8 mouse cellular contexts compared by ENCODE assay signal in the genomic region with DNA sequence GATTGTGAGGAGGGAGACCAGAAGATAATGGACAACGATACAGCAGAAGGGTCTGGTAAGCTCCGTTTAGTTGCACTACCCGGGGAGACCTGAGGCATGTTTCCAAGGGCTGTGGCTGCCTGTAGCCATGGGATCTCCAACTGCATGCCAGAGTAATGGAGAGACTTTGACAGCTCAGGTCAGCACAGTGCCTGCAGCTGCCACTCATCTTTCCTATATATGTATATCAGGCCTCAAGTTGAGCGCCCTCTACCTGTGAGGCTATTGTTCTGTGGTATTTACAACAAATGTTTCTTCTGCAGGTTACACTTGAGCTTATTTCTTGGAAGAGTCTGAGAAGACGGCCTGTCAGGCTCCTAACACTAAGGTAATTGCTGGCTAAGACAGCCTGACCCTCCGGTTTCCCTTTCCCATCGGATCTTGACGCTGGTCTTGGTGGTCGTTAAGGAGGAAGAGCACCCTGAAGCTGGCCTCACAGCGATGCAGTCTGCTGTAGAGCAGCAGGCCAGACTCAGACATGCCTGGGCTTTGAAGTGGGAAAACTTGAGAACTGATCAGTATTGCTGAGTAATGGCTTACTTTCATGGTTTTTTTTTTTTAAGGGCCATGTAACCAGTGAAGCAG. TPM values are rescaled to one million over a fixed set of nuclear protein-coding genes. Genes with fewer than 3 reads are reported as not detected.
DNase-seq lines count a peak whose midpoint lies in the region; ATAC-seq and TF ChIP-seq lines count a peak whose summit lies in the region.

No protein-coding gene starts in this region.

- H3K4me1 ChIP-seq in E14TG2a.4 (replicated peaks; ENCODE audit: low read depth, low read length): peaks cover 64% of the 10 kb centered on the region
- peaks cover 9% of the 10 kb centered on the region for H3K4me1 ChIP-seq in embryonic facial prominence, embryonic 15.5 days

- H3K9me3 ChIP-seq in E14TG2a.4 (ENCODE audit: low read length): no peaks in the 10 kb centered on the region
- no peaks in the 10 kb centered on the region for H3K9me3 ChIP-seq in embryonic facial prominence, embryonic 15.5 days (replicated peaks)

- TF ChIP-seq CTCF in E14TG2a.4 (conservative IDR thresholded peaks at IDR 0.05; ENCODE audit: low read length): peak; percentile 44

- peak; percentile 77 for DNase-seq in ZHBTc4 (ENCODE audit: low read depth, low spot score)
- peak; percentile 51 for DNase-seq in heart, postnatal 4 days
- DNase-seq in layer of hippocampus, postnatal 10 days (ENCODE audit: low spot score in 2 of 2): peak; percentile 30 to 37
- DNase-seq in lung, postnatal 4 days: peak; percentile 36 to 63
- DNase-seq in spleen, adult 12 weeks (ENCODE audit: low spot score): peak; percentile 47
- DNase-seq in right cerebral cortex, postnatal 25 days: no peak

- peak overlapping the region; percentile 70 for H3K4me2 ChIP-seq in embryonic facial prominence, embryonic 15.5 days (replicated peaks)

- 21% methylated on average over 10 of the region's 10 CpGs for WGBS in embryonic facial prominence, embryonic 15.5 days

- H3K27me3 ChIP-seq in E14TG2a.4 (ENCODE audit: insufficient read depth, low read length): no peaks in the 10 kb centered on the region
- H3K27me3 ChIP-seq in embryonic facial prominence, embryonic 15.5 days: no peaks in the 10 kb centered on the region

- H3K4me3 ChIP-seq in E14TG2a.4 (replicated peaks; ENCODE audit: low read length): peak overlapping the region; percentile 91
- peak overlapping the region; percentile 77 for H3K4me3 ChIP-seq in embryonic facial prominence, embryonic 15.5 days (replicated peaks)

- H3K36me3 ChIP-seq in E14TG2a.4 (ENCODE audit: insufficient read depth, low read length): peaks cover 56% of the 10 kb centered on the region
- H3K36me3 ChIP-seq in embryonic facial prominence, embryonic 15.5 days: peaks cover 48% of the 10 kb centered on the region

- H3K9ac ChIP-seq in embryonic facial prominence, embryonic 15.5 days: peak overlapping the region; percentile 92; the same call in 1 of the 2 replicates

- peak overlapping the region; percentile 91; the same call in 1 of the 2 replicates for H3K27ac ChIP-seq in embryonic facial prominence, embryonic 15.5 days (replicated peaks)

- no peak for ATAC-seq in embryonic facial prominence, embryonic 15.5 days (ENCODE audit: insufficient number of reproducible peaks, low FRiP score, low TSS enrichment, low read depth)

RNA-seq across cellular contexts. Expression of a gene that starts 6.8 kb away (rescaled TPM):
- 2.4 and 3.4 TPM in 2 replicates for polyA plus RNA-seq in embryonic facial prominence, embryonic 15.5 days (2015; fragmentation: Nextera tagmentation; extraction: Ambion mirVana)
- total RNA-seq in heart, postnatal 4 days (2021): 1 to 10 TPM; 1.2 to 1.5 TPM
- 1 to 10 TPM; 1.8 to 2.6 TPM for total RNA-seq in layer of hippocampus, postnatal 10 days (2021)

RNA-seq across cellular contexts. Expression of a gene that starts 19.4 kb away (rescaled TPM):
- 74.1 and 75.7 TPM in 2 replicates for polyA plus RNA-seq in embryonic facial prominence, embryonic 15.5 days (2015; fragmentation: Nextera tagmentation; extraction: Ambion mirVana)
- 10 to 100 TPM; 33.5 to 39.1 TPM for total RNA-seq in heart, postnatal 4 days (2021)
- total RNA-seq in layer of hippocampus, postnatal 10 days (2021): 10 to 100 TPM; 25.7 to 29.2 TPM

RNA-seq across cellular contexts. Expression of a gene that starts 35.8 kb away (rescaled TPM):
- 44.4 and 48.8 TPM in 2 replicates for polyA plus RNA-seq in embryonic facial prominence, embryonic 15.5 days (2015; fragmentation: Nextera tagmentation; extraction: Ambion mirVana)
- 10 to 100 TPM; 20.2 to 23.8 TPM for total RNA-seq in heart, postnatal 4 days (2021)
- total RNA-seq in layer of hippocampus, postnatal 10 days (2021): 10 to 100 TPM; 16.6 to 17.6 TPM

RNA-seq across cellular contexts. Expression of a gene that starts 43.4 kb away (rescaled TPM):
- polyA plus RNA-seq in embryonic facial prominence, embryonic 15.5 days (2015; fragmentation: Nextera tagmentation; extraction: Ambion mirVana): 66.6 and 69.8 TPM in 2 replicates
- total RNA-seq in heart, postnatal 4 days (2021): 10 to 100 TPM; 25.1 to 25.3 TPM
- 10 to 100 TPM; 17.7 to 20.1 TPM for total RNA-seq in layer of hippocampus, postnatal 10 days (2021)

RNA-seq across cellular contexts. Expression of a gene that starts 48.6 kb away (rescaled TPM):
- polyA plus RNA-seq in embryonic facial prominence, embryonic 15.5 days (2015; fragmentation: Nextera tagmentation; extraction: Ambion mirVana): 37.5 and 37.8 TPM in 2 replicates
- 10 to 100 TPM; 19.4 to 21.1 TPM for total RNA-seq in heart, postnatal 4 days (2021)
- 10 to 100 TPM; 27.4 to 28.2 TPM for total RNA-seq in layer of hippocampus, postnatal 10 days (2021)
